Mouse (Mus musculus): ENCODE data around the gene Hivep3. TPM values are rescaled to one million over a fixed set of nuclear protein-coding genes. Genes with fewer than 3 reads are reported as not detected.

Gene Hivep3
- polyA plus RNA-seq, 1 experiment from 2014 or later: 0.64 TPM

GRCm38 (mm10) chr4:120022392-120022791 lies 288.8 kb downstream of the Hivep3 start:
- no peak for DNase-seq (ENCODE audit: low spot score)
- H3K36me3 ChIP-seq: no peaks in the 10 kb centered on the region
- H3K4me1 ChIP-seq: peaks cover 8% of the 10 kb centered on the region
- H3K4me3 ChIP-seq: no peak overlapping the region
- no peaks in the 10 kb centered on the region for H3K27me3 ChIP-seq (ENCODE audit: low read depth, poor library complexity, severe bottlenecking)
- H3K9me3 ChIP-seq (replicated peaks): no peaks in the 10 kb centered on the region
- WGBS: 72% methylated on average over 3 of the region's 3 CpGs
- H3K27ac ChIP-seq (replicated peaks): no peak overlapping the region

- H3K27ac ChIP-seq (replicated peaks): no peak overlapping the region
- H3K9me3 ChIP-seq (replicated peaks): no peaks in the 10 kb centered on the region
- DNase-seq (ENCODE audit: low spot score): no peak
- H3K27me3 ChIP-seq (ENCODE audit: low read depth, poor library complexity, severe bottlenecking): 0 out of 2 replicates have a peak, but pooled peaks cover 8% of the 10 kb centered on the region
- WGBS: 89% methylated on average over 4 of the region's 4 CpGs
- H3K4me1 ChIP-seq: peaks cover 8% of the 10 kb centered on the region
- no peaks in the 10 kb centered on the region for H3K36me3 ChIP-seq
- H3K4me3 ChIP-seq: no peak overlapping the region
Measured at GRCm38 (mm10) chr4:120023221-120023840, 289.7 kb downstream of the Hivep3 start.

GRCm38 (mm10) chr4:120024071-120024470 lies 290.5 kb downstream of the Hivep3 start:
- 59% methylated on average over 10 of the region's 10 CpGs for WGBS
- Histone ChIP-seq H3K4me3 (no peak overlapping the region), H3K36me3 (no peaks in the 10 kb centered on the region), H3K27me3 (ENCODE audit: low read depth, poor library complexity, severe bottlenecking) (peaks cover 9% of the 10 kb centered on the region; the same call in 1 of the 2 replicates), H3K4me1 (peaks cover 8% of the 10 kb centered on the region), H3K9me3 (replicated peaks) (no peaks in the 10 kb centered on the region), H3K27ac (replicated peaks) (no peak overlapping the region)
- no peak for DNase-seq (ENCODE audit: low spot score)

- DNase-seq (ENCODE audit: low spot score): no peak
- H3K36me3 ChIP-seq: no peaks in the 10 kb centered on the region
- 95% methylated on average over 1 of the region's 1 CpGs for WGBS
- H3K4me3 ChIP-seq: no peak overlapping the region
- H3K4me1 ChIP-seq: peaks cover 15% of the 10 kb centered on the region
- H3K9me3 ChIP-seq (replicated peaks): no peaks in the 10 kb centered on the region
- H3K27ac ChIP-seq (replicated peaks): no peak overlapping the region
- peaks cover 45% of the 10 kb centered on the region for H3K27me3 ChIP-seq (ENCODE audit: low read depth, poor library complexity, severe bottlenecking)
Measured at GRCm38 (mm10) chr4:120027671-120028070, 294.1 kb downstream of the Hivep3 start.

- DNase-seq (ENCODE audit: low spot score): no peak
- H3K9me3 ChIP-seq (replicated peaks): no peaks in the 10 kb centered on the region
- no peak overlapping the region for H3K4me3 ChIP-seq
- H3K27ac ChIP-seq (replicated peaks): no peak overlapping the region
- H3K36me3 ChIP-seq: no peaks in the 10 kb centered on the region
- peaks cover 14% of the 10 kb centered on the region for H3K4me1 ChIP-seq
- 81% methylated on average over 1 of the region's 1 CpGs for WGBS
- H3K27me3 ChIP-seq (ENCODE audit: low read depth, poor library complexity, severe bottlenecking): peaks cover 67% of the 10 kb centered on the region
Measured at GRCm38 (mm10) chr4:120029937-120030336, 296.4 kb downstream of the Hivep3 start.

GRCm38 (mm10) chr4:120032320-120032983 lies 298.9 kb downstream of the Hivep3 start:
- Histone ChIP-seq H3K9me3 (replicated peaks) (no peaks in the 10 kb centered on the region), H3K36me3 (no peaks in the 10 kb centered on the region), H3K27me3 (ENCODE audit: low read depth, poor library complexity, severe bottlenecking) (peaks cover 92% of the 10 kb centered on the region), H3K27ac (replicated peaks) (no peak overlapping the region), H3K4me3 (peak overlapping the region; percentile 64), H3K4me1 (peaks cover 14% of the 10 kb centered on the region)
- WGBS: 5% methylated on average over 70 of the region's 70 CpGs
- peak; percentile 64 for DNase-seq (ENCODE audit: low spot score)

- DNase-seq (ENCODE audit: low spot score): peak; percentile 21
- peaks cover 14% of the 10 kb centered on the region for H3K4me1 ChIP-seq
- H3K27ac ChIP-seq (replicated peaks): no peak overlapping the region
- under 1% methylated on average over 38 of the region's 38 CpGs for WGBS
- H3K36me3 ChIP-seq: no peaks in the 10 kb centered on the region
- peak overlapping the region; percentile 64 for H3K4me3 ChIP-seq
- H3K27me3 ChIP-seq (ENCODE audit: low read depth, poor library complexity, severe bottlenecking): peaks cover 88% of the 10 kb centered on the region
- no peaks in the 10 kb centered on the region for H3K9me3 ChIP-seq (replicated peaks)
Measured at GRCm38 (mm10) chr4:120032984-120033355, 299.4 kb downstream of the Hivep3 start.

- WGBS: 88% methylated on average over 4 of the region's 4 CpGs
- Histone ChIP-seq H3K4me1 (peaks cover 14% of the 10 kb centered on the region), H3K36me3 (no peaks in the 10 kb centered on the region), H3K27ac (replicated peaks) (no peak overlapping the region), H3K4me3 (no peak overlapping the region), H3K27me3 (ENCODE audit: low read depth, poor library complexity, severe bottlenecking) (peaks cover 62% of the 10 kb centered on the region), H3K9me3 (replicated peaks) (no peaks in the 10 kb centered on the region)
- DNase-seq (ENCODE audit: low spot score): no peak
Measured at GRCm38 (mm10) chr4:120036294-120036693, 302.7 kb downstream of the Hivep3 start.

- Histone ChIP-seq H3K36me3 (no peaks in the 10 kb centered on the region), H3K9me3 (replicated peaks) (no peaks in the 10 kb centered on the region), H3K27me3 (ENCODE audit: low read depth, poor library complexity, severe bottlenecking) (peaks cover 55% of the 10 kb centered on the region), H3K4me1 (peaks cover 13% of the 10 kb centered on the region), H3K27ac (replicated peaks) (no peak overlapping the region), H3K4me3 (no peak overlapping the region)
- no peak for DNase-seq (ENCODE audit: low spot score)
- WGBS: 61% methylated on average over 7 of the region's 7 CpGs
Measured at GRCm38 (mm10) chr4:120037007-120037406, 303.4 kb downstream of the Hivep3 start.

GRCm38 (mm10) chr4:120041520-120041919 lies 307.9 kb downstream of the Hivep3 start:
- 87% methylated on average over 2 of the region's 2 CpGs for WGBS
- H3K9me3 ChIP-seq (replicated peaks): no peaks in the 10 kb centered on the region
- H3K27ac ChIP-seq (replicated peaks): no peak overlapping the region
- peaks cover 10% of the 10 kb centered on the region for H3K27me3 ChIP-seq (ENCODE audit: low read depth, poor library complexity, severe bottlenecking)
- DNase-seq (ENCODE audit: low spot score): no peak
- H3K4me3 ChIP-seq: no peak overlapping the region
- H3K36me3 ChIP-seq: no peaks in the 10 kb centered on the region
- H3K4me1 ChIP-seq: no peaks in the 10 kb centered on the region

- H3K4me3 ChIP-seq: no peak overlapping the region
- H3K4me1 ChIP-seq: 0 out of 2 replicates have a peak, but pooled peaks cover 4% of the 10 kb centered on the region
- DNase-seq (ENCODE audit: low spot score): no peak
- H3K27ac ChIP-seq (replicated peaks): no peak overlapping the region
- WGBS: 90% methylated on average over 7 of the region's 7 CpGs
- no peaks in the 10 kb centered on the region for H3K36me3 ChIP-seq
- no peaks in the 10 kb centered on the region for H3K9me3 ChIP-seq (replicated peaks)
- peaks cover under 1% of the 10 kb centered on the region; the same call in 1 of the 2 replicates for H3K27me3 ChIP-seq (ENCODE audit: low read depth, poor library complexity, severe bottlenecking)
Measured at GRCm38 (mm10) chr4:120042480-120042879, 308.9 kb downstream of the Hivep3 start.

- H3K4me3 ChIP-seq: no peak overlapping the region
- H3K27me3 ChIP-seq (ENCODE audit: low read depth, poor library complexity, severe bottlenecking): no peaks in the 10 kb centered on the region
- H3K36me3 ChIP-seq: no peaks in the 10 kb centered on the region
- H3K9me3 ChIP-seq (replicated peaks): no peaks in the 10 kb centered on the region
- WGBS: 87% methylated on average over 5 of the region's 5 CpGs
- DNase-seq (ENCODE audit: low spot score): no peak
- 0 out of 2 replicates have a peak, but pooled peaks cover 4% of the 10 kb centered on the region for H3K4me1 ChIP-seq
- no peak overlapping the region for H3K27ac ChIP-seq (replicated peaks)
Measured at GRCm38 (mm10) chr4:120044612-120045011, 311.0 kb downstream of the Hivep3 start.

GRCm38 (mm10) chr4:120045131-120045537 lies 311.6 kb downstream of the Hivep3 start:
- Histone ChIP-seq H3K4me1 (0 out of 2 replicates have a peak, but pooled peaks cover 4% of the 10 kb centered on the region), H3K36me3 (no peaks in the 10 kb centered on the region), H3K9me3 (replicated peaks) (no peaks in the 10 kb centered on the region), H3K27me3 (ENCODE audit: low read depth, poor library complexity, severe bottlenecking) (no peaks in the 10 kb centered on the region), H3K4me3 (no peak overlapping the region), H3K27ac (replicated peaks) (no peak overlapping the region)
- DNase-seq (ENCODE audit: low spot score): no peak
- WGBS: 70% methylated on average over 5 of the region's 5 CpGs

Data from midbrain, embryonic 10.5 days (tissue).